20 mouse cellular contexts compared by ENCODE assay signal in the genomic region with DNA sequence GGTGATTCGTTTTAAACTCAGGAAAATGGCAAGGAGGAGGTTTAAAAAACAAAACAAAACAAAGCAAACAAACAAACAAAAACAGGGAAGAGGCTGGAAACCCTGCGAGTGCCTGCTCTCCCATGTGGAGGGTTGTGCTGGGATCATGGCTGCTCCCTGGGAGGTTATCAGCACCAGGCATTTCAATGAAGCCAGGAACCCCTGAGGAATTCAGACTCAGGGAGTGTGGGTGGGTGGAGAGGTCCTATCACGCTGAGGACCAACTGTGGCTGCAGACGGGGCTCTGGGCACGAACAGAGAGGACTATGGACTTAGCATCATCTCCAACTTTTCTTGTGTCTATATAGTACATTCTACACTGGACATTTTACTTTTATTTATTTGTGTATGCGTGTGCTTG. TPM values are rescaled to one million over a fixed set of nuclear protein-coding genes. Genes with fewer than 3 reads are reported as not detected.
"Had no signal": no experiment of that assay in that cellular context is flagged by ENCODE, and none has a peak within 500 bp of the region (broad histone marks: within the 10 kb centered on the region; RNA-seq: fewer than 3 reads in every experiment).

No protein-coding gene starts in this region.

- DNase-seq: kidney, adult 18-20 months; kidney, postnatal 10 days; kidney, postnatal 4 days; lung, embryonic 14.5 days; lung, postnatal 36 days; right cerebral cortex, postnatal 25 days; thymus, postnatal 14 days had no signal

- H3K4me3 ChIP-seq: intestine, embryonic 15.5 days; layer of hippocampus, adult 2 months; limb, embryonic 12.5 days; liver, embryonic 15.5 days; midbrain, embryonic 13.5 days; stomach, embryonic 15.5 days had no signal

- H3K4me1 ChIP-seq: limb, embryonic 12.5 days; midbrain, embryonic 13.5 days had no signal

RNA-seq across cellular contexts. Expression of a gene that starts 1.2 kb away (rescaled TPM):
- total RNA-seq: megakaryocyte progenitor cell, adult 5-6 weeks had no signal
- polyA plus RNA-seq: limb, embryonic 12.5 days had no signal

RNA-seq across cellular contexts. Expression of a gene that starts 16.8 kb away (rescaled TPM):
- total RNA-seq: layer of hippocampus, adult 2 months; layer of hippocampus, postnatal 10 days; left cerebral cortex, postnatal 36 days; megakaryocyte progenitor cell, adult 5-6 weeks; midbrain, postnatal 0 days had no signal
- polyA plus RNA-seq: intestine, embryonic 15.5 days; kidney, embryonic 14.5 days; limb, embryonic 12.5 days; lung, embryonic 14.5 days; midbrain, embryonic 13.5 days; midbrain, postnatal 0 days; neural tube, embryonic 14.5 days; testis, adult 2 months had no signal
